Mouse (Mus musculus) ES-Bruce4 (cell line): ENCODE measurements around the gene Gm9573.

ENCODE experiments used
- CTCF ChIP-seq: IDR thresholded peaks from one replicate; pipeline ENCODE4 v1.8.1; 2011; ENCODE audit warnings: low read depth, low read length
- POLR2A ChIP-seq: IDR thresholded peaks from one replicate; pipeline ENCODE4 v1.8.1; 2011; ENCODE audit warnings: low read length; ENCODE audit not compliant: insufficient read depth

DNA sequence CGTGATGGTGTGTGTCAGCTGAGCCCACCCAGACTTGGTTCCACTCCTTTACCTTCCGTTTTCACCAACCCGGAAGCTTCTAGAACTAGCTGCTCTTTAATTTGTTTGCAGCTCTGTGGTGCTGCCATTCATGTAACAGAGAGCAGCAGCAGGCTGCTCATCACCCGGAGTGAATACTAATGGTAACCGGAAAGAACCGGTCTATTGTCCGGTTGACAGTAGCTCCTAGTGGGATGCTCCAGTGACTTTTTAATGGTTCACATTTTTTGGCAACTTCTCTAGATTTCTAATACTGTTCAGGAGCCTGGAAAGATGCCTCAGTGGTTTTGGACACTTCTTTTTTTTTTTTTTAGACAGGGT, 35.2 kb downstream of the Gm9573 start:
- TF ChIP-seq CTCF (no peak), POLR2A (no peak)
